Mouse (Mus musculus): ENCODE results near the gene Txlna. TPM values are rescaled to one million over a fixed set of nuclear protein-coding genes. Genes with fewer than 3 reads are reported as not detected.

Gene Txlna
- total and polyA plus RNA-seq, 3 experiments: 68.9 to 69.5 TPM; not detected in 1

GRCm38 (mm10) chr4:129650359-129650758 lies 9.5 kb upstream of the Txlna start:
- H3K9ac ChIP-seq (ENCODE audit: control insufficient read depth, low read depth, low read length, poor library complexity, severe bottlenecking): no peak overlapping the region
- DNase-seq (ENCODE audit: low read depth, low spot score): no peak
- H3K27ac ChIP-seq (ENCODE audit: control insufficient read depth, low read depth, low read length): no peak overlapping the region
- TF ChIP-seq POLR2AphosphoS2 (IDR thresholded peaks at IDR 0.05; ENCODE audit: low read length) (no peak), HCFC1 (IDR thresholded peaks at IDR 0.05; ENCODE audit: low read depth, low read length) (no peak), MXI1 (IDR thresholded peaks at IDR 0.05; ENCODE audit: low read depth, low read length) (no peak), MYC (IDR thresholded peaks at IDR 0.05; ENCODE audit: low read depth, low read length) (no peak), RAD21 (IDR thresholded peaks at IDR 0.05; ENCODE audit: low read depth, low read length) (no peak), POLR2A (IDR thresholded peaks at IDR 0.05; ENCODE audit: control insufficient read depth in 1 of 2, insufficient read depth in 1 of 2, low read depth in 1 of 2, low read length in 2 of 2, poor library complexity in 1 of 2) (no peak), CHD1 (IDR thresholded peaks at IDR 0.05; ENCODE audit: low read depth, low read length) (no peak), RCOR1 (IDR thresholded peaks at IDR 0.05; ENCODE audit: low read depth, low read length) (no peak), BHLHE40 (IDR thresholded peaks at IDR 0.05; ENCODE audit: borderline replicate concordance, low read depth, low read length) (no peak), USF1 (IDR thresholded peaks at IDR 0.05; ENCODE audit: low read depth, low read length) (no peak), UBTF (IDR thresholded peaks at IDR 0.05; ENCODE audit: borderline replicate concordance, insufficient read depth, low read depth, low read length) (no peak), GABPA (IDR thresholded peaks at IDR 0.05; ENCODE audit: low read depth, low read length) (no peak)
- H3K79me2 ChIP-seq (ENCODE audit: control insufficient read depth, insufficient read depth, low read length, poor library complexity): no peaks in the 10 kb centered on the region
- H3K36me3 ChIP-seq (ENCODE audit: control insufficient read depth in 1 of 2, insufficient read depth in 2 of 2, low read length in 2 of 2): peaks cover 0 to 14% of the 10 kb centered on the region in 2 experiments; a peak in 2 of 4 replicates
- no peaks in the 10 kb centered on the region for H3K4me1 ChIP-seq (ENCODE audit: control insufficient read depth in 1 of 2, insufficient read depth in 2 of 2, low read length in 2 of 2)
- H3K27me3 ChIP-seq (ENCODE audit: control insufficient read depth in 1 of 2, insufficient read depth in 2 of 2, low read length in 2 of 2): no peaks in the 10 kb centered on the region
- H3K9me3 ChIP-seq (replicated peaks; ENCODE audit: insufficient read depth, low read length): no peaks in the 10 kb centered on the region
- no peak overlapping the region for H3K4me3 ChIP-seq (ENCODE audit: control insufficient read depth in 1 of 2, insufficient read depth in 1 of 2, low read depth in 2 of 2, low read length in 2 of 2)

- peaks cover 0 to 14% of the 10 kb centered on the region in 2 experiments; a peak in 2 of 4 replicates for H3K36me3 ChIP-seq (ENCODE audit: control insufficient read depth in 1 of 2, insufficient read depth in 2 of 2, low read length in 2 of 2)
- H3K9ac ChIP-seq (ENCODE audit: control insufficient read depth, low read depth, low read length, poor library complexity, severe bottlenecking): no peak overlapping the region
- DNase-seq (ENCODE audit: low read depth, low spot score): no peak
- H3K27ac ChIP-seq (ENCODE audit: control insufficient read depth, low read depth, low read length): no peak overlapping the region
- H3K9me3 ChIP-seq (replicated peaks; ENCODE audit: insufficient read depth, low read length): no peaks in the 10 kb centered on the region
- H3K79me2 ChIP-seq (ENCODE audit: control insufficient read depth, insufficient read depth, low read length, poor library complexity): no peaks in the 10 kb centered on the region
- H3K4me1 ChIP-seq (ENCODE audit: control insufficient read depth in 1 of 2, insufficient read depth in 2 of 2, low read length in 2 of 2): no peaks in the 10 kb centered on the region
- TF ChIP-seq MAZ (IDR thresholded peaks at IDR 0.05; ENCODE audit: low read depth, low read length): no peak
- TF ChIP-seq ETS1 (IDR thresholded peaks at IDR 0.05; ENCODE audit: low read depth, low read length): no peak
- no peak for TF ChIP-seq GABPA (IDR thresholded peaks at IDR 0.05; ENCODE audit: low read depth, low read length)
- TF ChIP-seq E2F4 (IDR thresholded peaks at IDR 0.05; ENCODE audit: borderline replicate concordance, low read depth, low read length): no peak
- TF ChIP-seq TCF12 (IDR thresholded peaks at IDR 0.05; ENCODE audit: low read depth, low read length): no peak
- no peak for TF ChIP-seq ELF1 (IDR thresholded peaks at IDR 0.05; ENCODE audit: low read depth, low read length)
- TF ChIP-seq CTCF (IDR thresholded peaks at IDR 0.05 in 2 of 3, conservative IDR thresholded peaks at IDR 0.05 in 1 of 3; ENCODE audit: control insufficient read depth in 1 of 3, insufficient read depth in 1 of 3, low read depth in 2 of 3, low read length in 3 of 3, poor library complexity in 1 of 3, severe bottlenecking in 1 of 3): no peak
- no peak for TF ChIP-seq ZNF384 (IDR thresholded peaks at IDR 0.05; ENCODE audit: low read depth, low read length)
- no peak for TF ChIP-seq TBP (IDR thresholded peaks at IDR 0.05; ENCODE audit: low read depth, low read length)
- no peak for TF ChIP-seq MYB (IDR thresholded peaks at IDR 0.05; ENCODE audit: low read depth, low read length)
- TF ChIP-seq ZMIZ1 (IDR thresholded peaks at IDR 0.05; ENCODE audit: low read depth, low read length): no peak
- no peak for TF ChIP-seq SIN3A (IDR thresholded peaks at IDR 0.05; ENCODE audit: low read length)
- TF ChIP-seq TAL1 (IDR thresholded peaks at IDR 0.05; ENCODE audit: low read length): no peak
- no peak for TF ChIP-seq MEF2A (IDR thresholded peaks at IDR 0.05; ENCODE audit: extremely low read depth, insufficient replicate concordance, low read depth, low read length, poor library complexity, severe bottlenecking)
- no peak for TF ChIP-seq MXI1 (IDR thresholded peaks at IDR 0.05; ENCODE audit: low read depth, low read length)
- no peak for TF ChIP-seq RAD21 (IDR thresholded peaks at IDR 0.05; ENCODE audit: low read depth, low read length)
- no peak for TF ChIP-seq NRF1 (IDR thresholded peaks at IDR 0.05; ENCODE audit: insufficient read depth, low read depth, low read length, poor library complexity, severe bottlenecking)
- TF ChIP-seq GATA1 (IDR thresholded peaks at IDR 0.05; ENCODE audit: low read depth, low read length): no peak
- TF ChIP-seq MAX (IDR thresholded peaks at IDR 0.05; ENCODE audit: low read length): no peak
- no peak for TF ChIP-seq ZKSCAN1 (IDR thresholded peaks at IDR 0.05; ENCODE audit: low read depth, low read length)
- no peaks in the 10 kb centered on the region for H3K27me3 ChIP-seq (ENCODE audit: control insufficient read depth in 1 of 2, insufficient read depth in 2 of 2, low read length in 2 of 2)
- H3K4me3 ChIP-seq (ENCODE audit: control insufficient read depth in 1 of 2, insufficient read depth in 1 of 2, low read depth in 2 of 2, low read length in 2 of 2): no peak overlapping the region
Observed at GRCm38 (mm10) chr4:129648656-129649055, 7.8 kb upstream of the Txlna start.

Data from MEL (cell line).